Mouse (Mus musculus): ENCODE results near the gene Braf.

Braf gene

GRCm38 (mm10) chr6:39556900-39557659, 168.2 kb downstream of the Braf start:
- peak in 1 of 2 experiments; percentile 50 for DNase-seq (ENCODE audit: low spot score in 2 of 2)

DNA sequence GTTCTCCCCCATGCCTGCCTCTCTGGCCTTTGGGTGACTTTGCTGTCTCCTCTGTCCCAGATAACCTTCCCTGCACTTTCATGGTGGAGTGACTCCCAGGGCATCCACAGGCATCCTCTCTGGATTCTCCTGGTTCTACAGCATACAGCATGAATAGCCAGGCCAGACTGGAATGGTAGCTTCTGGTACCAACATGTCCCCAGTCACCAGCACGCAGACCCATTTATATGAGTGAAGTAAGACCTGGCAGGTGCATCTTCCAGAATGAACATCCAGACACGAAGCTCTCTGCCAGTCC, 169.7 kb downstream of the Braf start:
- no peak for DNase-seq (ENCODE audit: low spot score in 2 of 2)

DNA sequence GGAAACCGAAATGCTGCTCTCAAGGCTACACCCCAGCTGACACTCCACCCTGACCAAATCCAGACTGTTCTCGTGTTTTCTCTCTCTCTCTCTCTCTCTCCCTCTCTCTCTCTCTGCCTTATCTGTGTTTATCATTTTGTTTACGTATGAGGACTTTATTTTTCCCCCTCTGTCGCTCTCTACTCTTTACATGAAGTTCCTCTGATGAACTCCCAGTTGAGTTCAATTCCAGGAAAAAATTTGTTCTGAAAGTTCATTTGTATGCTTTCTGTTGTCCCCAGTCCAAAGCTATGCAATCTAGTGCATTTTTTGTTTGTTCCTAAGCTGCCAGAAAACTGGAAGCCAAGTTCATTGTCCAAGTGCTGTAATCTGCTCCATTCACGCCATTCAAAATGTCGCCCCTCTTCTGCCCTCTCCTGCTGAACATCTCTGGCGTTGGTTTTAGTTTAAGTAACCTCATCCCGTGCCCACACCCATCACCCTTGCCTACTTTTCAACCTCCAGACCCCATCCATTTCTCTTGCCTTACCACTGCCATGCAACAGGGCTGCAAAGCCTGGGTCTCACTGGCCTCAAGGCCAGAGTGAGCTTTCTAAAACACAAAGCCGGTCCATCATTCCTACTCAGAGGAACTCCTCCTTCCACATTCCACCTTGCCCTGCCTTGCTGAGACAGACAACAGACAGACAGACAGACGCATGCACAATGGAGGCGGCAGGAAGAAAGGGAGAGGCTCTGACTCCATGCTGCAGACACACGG, 170.2 kb downstream of the Braf start:
- no peak for DNase-seq (ENCODE audit: low spot score in 2 of 2)

All from urinary bladder, postnatal 4 days (tissue).